Mouse (Mus musculus): ENCODE data around the gene Synpr. TPM values are rescaled to one million over a fixed set of nuclear protein-coding genes. Genes with fewer than 3 reads are reported as not detected.

The Synpr gene
- polyA plus RNA-seq (2015; fragmentation: Illumina TruSeq; extraction: RNeasy Lipid Tissue Mini Kit (QIAGEN cat#74804); ENCODE audit: low read depth, low replicate concordance), result 161 TPM

DNA sequence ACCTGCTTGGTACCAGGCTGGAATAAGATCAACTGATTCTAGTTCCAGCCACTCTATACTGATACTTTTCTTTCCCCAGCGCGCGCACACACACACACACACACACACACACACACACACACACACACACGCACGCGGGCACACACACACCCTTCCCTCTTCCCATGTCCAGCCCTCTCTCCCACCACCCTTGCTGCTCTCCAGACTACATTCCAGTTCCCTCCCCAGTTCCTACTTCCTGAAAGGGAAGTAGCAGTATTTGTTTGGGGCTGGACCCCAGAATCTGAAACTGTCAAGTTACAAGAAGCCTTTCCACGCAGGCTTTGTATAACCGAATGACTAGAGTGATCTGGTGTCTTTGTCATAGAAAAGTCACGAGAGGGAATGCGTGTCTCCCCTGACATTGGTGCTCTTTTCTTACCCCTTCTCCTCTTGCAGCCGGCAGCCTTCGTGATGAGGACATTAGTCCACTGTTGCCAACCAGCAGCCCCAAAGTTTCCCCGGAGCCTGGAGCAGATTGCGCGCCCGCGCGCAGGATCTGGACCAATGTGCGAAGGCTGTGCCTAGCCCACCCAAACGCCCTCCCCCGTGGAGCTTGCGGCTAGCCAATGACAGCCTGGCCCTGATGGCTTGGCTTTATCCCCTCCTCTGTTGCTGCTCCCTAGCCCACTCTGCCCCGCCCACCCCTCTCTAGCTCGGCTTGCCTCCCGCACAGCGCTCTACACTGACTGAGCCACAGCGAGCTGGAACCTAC, at the start of gene Synpr:
TSS of gene Synpr (plus strand) at position 690 of the 754 bp plus-strand sequence.

